In the genomic region with DNA sequence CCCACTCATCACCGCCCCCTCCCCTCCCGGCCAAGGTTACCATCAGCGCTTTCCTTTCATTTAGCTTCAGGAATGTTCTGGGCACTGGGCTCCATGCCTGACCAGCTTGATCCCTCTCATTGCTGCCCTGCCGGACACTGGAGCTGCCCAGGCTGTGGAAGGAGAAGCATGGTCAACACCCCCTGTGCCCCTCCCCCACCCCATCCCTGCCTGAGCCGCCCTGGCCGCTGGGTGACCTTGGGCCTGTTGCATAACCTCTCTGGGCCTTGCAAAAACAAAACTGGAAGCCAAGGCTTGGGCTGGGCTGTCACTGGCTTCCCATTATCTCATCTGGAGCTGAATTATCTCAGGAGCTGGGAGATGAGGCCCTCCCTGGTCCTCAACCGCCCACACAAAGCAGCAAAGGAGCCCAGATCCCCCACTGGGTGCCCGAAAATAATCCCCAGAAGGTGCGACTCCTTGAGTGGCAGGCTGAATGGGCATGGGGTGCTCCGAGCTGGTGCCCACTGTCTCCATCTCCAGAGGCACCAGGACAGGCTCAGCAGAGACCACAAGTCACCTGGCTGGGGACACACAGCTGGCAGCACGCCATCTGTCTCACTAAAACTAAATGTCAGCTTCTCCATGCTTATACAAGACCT, we compare ENCODE assay signal across 9 mouse cellular contexts. TPM values are rescaled to one million over a fixed set of nuclear protein-coding genes. Genes with fewer than 3 reads are reported as not detected.
A peak's percentile ranks its signal among the peaks of the same experiment; 100 is the strongest.
DNase-seq lines count a peak whose midpoint lies in the region; ATAC-seq and TF ChIP-seq lines count a peak whose summit lies in the region.
"Had no signal": no experiment of that assay in that cellular context is flagged by ENCODE, and none has a peak within 500 bp of the region (broad histone marks: within the 10 kb centered on the region; RNA-seq: fewer than 3 reads in every experiment).

No protein-coding gene starts in this region.

- peaks cover 23% of the 10 kb centered on the region for H3K4me1 ChIP-seq in cortical plate, adult 2 months (ENCODE audit: control insufficient read depth, insufficient read depth, low read length)
- peaks cover 41% of the 10 kb centered on the region for H3K4me1 ChIP-seq in heart, embryonic 11.5 days (ENCODE audit: control insufficient read depth, insufficient read depth, low read length)
- H3K4me1 ChIP-seq in kidney, embryonic 14.5 days (ENCODE audit: control insufficient read depth, insufficient read depth, low read length), result peaks cover 60% of the 10 kb centered on the region
- H3K4me1 ChIP-seq in lung, embryonic 15.5 days, result peaks cover 29% of the 10 kb centered on the region

- no peak for TF ChIP-seq POLR2A in cortical plate, adult 2 months (IDR thresholded peaks at IDR 0.05; ENCODE audit: extremely low read depth, insufficient read depth, low read length)

- no peaks in the 10 kb centered on the region for H3K9me3 ChIP-seq in heart, embryonic 11.5 days (replicated peaks; ENCODE audit: control insufficient read depth, low read length)
- H3K9me3 ChIP-seq in kidney, embryonic 14.5 days (ENCODE audit: control insufficient read depth, low read length), result no peaks in the 10 kb centered on the region
- no peaks in the 10 kb centered on the region for H3K9me3 ChIP-seq in lung, embryonic 15.5 days
- H3K9me3 ChIP-seq: limb, embryonic 13.5 days had no signal

- peak overlapping the region; percentile 92 for H3K27ac ChIP-seq in left cerebral cortex, adult 2 months
- peak overlapping the region; percentile 97 for H3K27ac ChIP-seq in cortical plate, adult 2 months (ENCODE audit: insufficient read depth, low read length)
- peak overlapping the region; percentile 57 for H3K27ac ChIP-seq in heart, embryonic 11.5 days (ENCODE audit: low read depth, low read length)
- H3K27ac ChIP-seq in kidney, embryonic 14.5 days (ENCODE audit: low read depth, low read length), result peak overlapping the region; percentile 79
- no peak overlapping the region for H3K27ac ChIP-seq in lung, embryonic 15.5 days
- H3K27ac ChIP-seq: limb, embryonic 13.5 days had no signal

- intact Hi-C loops in left cerebral cortex, adult 2 months (cut with DNase I), result no loop called here

- H3K27me3 ChIP-seq in heart, embryonic 11.5 days (ENCODE audit: control insufficient read depth, insufficient read depth, low read length), result no peaks in the 10 kb centered on the region
- H3K27me3 ChIP-seq in kidney, embryonic 14.5 days (ENCODE audit: control insufficient read depth, insufficient read depth, low read length), result no peaks in the 10 kb centered on the region
- no peaks in the 10 kb centered on the region for H3K27me3 ChIP-seq in lung, embryonic 15.5 days
- H3K27me3 ChIP-seq: limb, embryonic 13.5 days had no signal

- H3K36me3 ChIP-seq in heart, embryonic 11.5 days (ENCODE audit: control insufficient read depth, insufficient read depth, low read length), result no peaks in the 10 kb centered on the region
- peaks cover under 1% of the 10 kb centered on the region; the same call in 1 of the 2 replicates for H3K36me3 ChIP-seq in kidney, embryonic 14.5 days (ENCODE audit: control insufficient read depth, insufficient read depth, low read length)
- no peaks in the 10 kb centered on the region for H3K36me3 ChIP-seq in lung, embryonic 15.5 days

- H3K9ac ChIP-seq in heart, embryonic 11.5 days (ENCODE audit: low read depth, low read length), result 0 out of 2 replicates have a peak overlapping the region, but pooled peaks have one; percentile 12
- no peak overlapping the region; the same call in 1 of the 2 replicates for H3K9ac ChIP-seq in kidney, embryonic 14.5 days (ENCODE audit: low read depth, low read length)
- no peak overlapping the region for H3K9ac ChIP-seq in lung, embryonic 15.5 days
- H3K9ac ChIP-seq: limb, embryonic 13.5 days had no signal

- ATAC-seq in heart, embryonic 11.5 days (replicated peaks; ENCODE audit: insufficient number of reproducible peaks, low FRiP score, low TSS enrichment), result no peak
- peak; percentile 61 for ATAC-seq in kidney, embryonic 14.5 days (ENCODE audit: low FRiP score, low TSS enrichment)
- ATAC-seq in lung, embryonic 15.5 days (ENCODE audit: borderline replicate concordance, extremely low read depth, low FRiP score, low TSS enrichment), result 0 out of 2 replicates have a peak, but pooled peaks have one; percentile 13

- H3K4me2 ChIP-seq in heart, embryonic 11.5 days, result peak overlapping the region; percentile 22
- no peak overlapping the region; the same call in 1 of the 2 replicates for H3K4me2 ChIP-seq in kidney, embryonic 14.5 days (replicated peaks; ENCODE audit: low read depth, low read length)
- no peak overlapping the region for H3K4me2 ChIP-seq in lung, embryonic 15.5 days

- TF ChIP-seq CTCF in left cerebral cortex, adult 2 months (IDR thresholded peaks at IDR 0.05), result no peak
- TF ChIP-seq CTCF in cortical plate, adult 2 months (IDR thresholded peaks at IDR 0.05; ENCODE audit: extremely low read depth, insufficient read depth, low read length), result no peak

- 27% methylated on average over 11 of the region's 11 CpGs for WGBS in heart, embryonic 11.5 days (ENCODE audit: insufficient replicate concordance)
- WGBS in kidney, embryonic 14.5 days, result 30% methylated on average over 11 of the region's 11 CpGs
- WGBS in lung, embryonic 15.5 days, result 48% methylated on average over 11 of the region's 11 CpGs

- peak in 1 of 2 experiments; percentile 38 for DNase-seq in left cerebral cortex, adult 2 months (ENCODE audit: extremely low spot score in 1 of 2, low spot score in 2 of 2)
- DNase-seq in left cerebral cortex, adult 11 months (ENCODE audit: low spot score), result no peak
- DNase-seq in right cerebral cortex, postnatal 14 days, result peak; percentile 57
- DNase-seq in layer of hippocampus, adult 18-20 months (ENCODE audit: low spot score in 2 of 2), result no peak

- H3K4me3 ChIP-seq in left cerebral cortex, adult 2 months, result no peak overlapping the region; the same call in 1 of the 2 replicates
- H3K4me3 ChIP-seq in cortical plate, adult 2 months (ENCODE audit: insufficient read depth, low read length), result no peak overlapping the region
- no peak overlapping the region for H3K4me3 ChIP-seq in heart, embryonic 11.5 days (ENCODE audit: low read depth, low read length)
- H3K4me3 ChIP-seq in kidney, embryonic 14.5 days (ENCODE audit: low read length), result no peak overlapping the region
- no peak overlapping the region for H3K4me3 ChIP-seq in lung, embryonic 15.5 days
- H3K4me3 ChIP-seq: limb, embryonic 13.5 days had no signal

RNA-seq across cellular contexts. Expression of a gene that starts 9.1 kb away (rescaled TPM):
- 100 to 1,000 TPM; 293 to 312 TPM for total RNA-seq in left cerebral cortex, adult 2 months (2021)
- 294 and 331 TPM in 2 replicates for polyA plus RNA-seq in cortical plate, adult 2 months (2012; rRNA removed)
- polyA plus RNA-seq in heart, embryonic 11.5 days (2014; fragmentation: Nextera tagmentation; extraction: Ambion mirVana), result 66.6 and 70.1 TPM in 2 replicates
- polyA plus RNA-seq in kidney, embryonic 14.5 days (2014; fragmentation: Nextera tagmentation; extraction: Ambion mirVana), result 101 and 136 TPM in 2 replicates
- 61.3 and 63.7 TPM in 2 replicates for polyA plus RNA-seq in lung, embryonic 15.5 days (2015; fragmentation: Nextera tagmentation; extraction: Ambion mirVana)
- 100 to 1,000 TPM; 293 to 314 TPM for total RNA-seq in layer of hippocampus, adult 18-20 months (2021)

RNA-seq across cellular contexts. Expression of a gene that starts 11.7 kb away (rescaled TPM):
- total RNA-seq in left cerebral cortex, adult 2 months (2021), result under 1 TPM; 0.58 to 0.75 TPM
- polyA plus RNA-seq in cortical plate, adult 2 months (2012; rRNA removed), result 1.4 and 2.1 TPM in 2 replicates
- not detected in 2 replicates for polyA plus RNA-seq in heart, embryonic 11.5 days (2014; fragmentation: Nextera tagmentation; extraction: Ambion mirVana)
- polyA plus RNA-seq in kidney, embryonic 14.5 days (2014; fragmentation: Nextera tagmentation; extraction: Ambion mirVana), result not detected in 2 replicates
- 0.40 and 1.9 TPM in 2 replicates for polyA plus RNA-seq in lung, embryonic 15.5 days (2015; fragmentation: Nextera tagmentation; extraction: Ambion mirVana)
- under 1 TPM; 0.61 to 0.89 TPM for total RNA-seq in layer of hippocampus, adult 18-20 months (2021)

RNA-seq across cellular contexts. Expression of a gene that starts 18.3 kb away (rescaled TPM):
- under 1 TPM; 0.59 to 0.89 TPM for total RNA-seq in left cerebral cortex, adult 2 months (2021)
- 0.13 and 0.21 TPM in 2 replicates for polyA plus RNA-seq in cortical plate, adult 2 months (2012; rRNA removed)
- 0.63 and 0.89 TPM in 2 replicates for polyA plus RNA-seq in heart, embryonic 11.5 days (2014; fragmentation: Nextera tagmentation; extraction: Ambion mirVana)
- 4.1 and 9.0 TPM in 2 replicates for polyA plus RNA-seq in kidney, embryonic 14.5 days (2014; fragmentation: Nextera tagmentation; extraction: Ambion mirVana)
- polyA plus RNA-seq in lung, embryonic 15.5 days (2015; fragmentation: Nextera tagmentation; extraction: Ambion mirVana), result 7.7 and 10.2 TPM in 2 replicates
- 1 to 10 TPM in 1 of 2 experiments, under 1 TPM in 1; 0.54 to 1.3 TPM for total RNA-seq in layer of hippocampus, adult 18-20 months (2021)

RNA-seq across cellular contexts. Expression of a gene that starts 25.4 kb away (rescaled TPM):
- total RNA-seq in left cerebral cortex, adult 2 months (2021), result 1 to 10 TPM; 2.5 to 2.6 TPM
- 5.7 and 5.9 TPM in 2 replicates for polyA plus RNA-seq in cortical plate, adult 2 months (2012; rRNA removed)
- polyA plus RNA-seq in heart, embryonic 11.5 days (2014; fragmentation: Nextera tagmentation; extraction: Ambion mirVana), result 11.4 TPM in 2 replicates
- 4.9 and 8.2 TPM in 2 replicates for polyA plus RNA-seq in kidney, embryonic 14.5 days (2014; fragmentation: Nextera tagmentation; extraction: Ambion mirVana)
- 19.2 and 20.5 TPM in 2 replicates for polyA plus RNA-seq in lung, embryonic 15.5 days (2015; fragmentation: Nextera tagmentation; extraction: Ambion mirVana)
- 1 to 10 TPM; 1.8 to 2.5 TPM for total RNA-seq in layer of hippocampus, adult 18-20 months (2021)

RNA-seq across cellular contexts. Expression of a gene that starts 35.7 kb away (rescaled TPM):
- total RNA-seq in left cerebral cortex, adult 2 months (2021), result 10 to 100 TPM; 93.3 to 97.5 TPM
- 157 TPM in 2 replicates for polyA plus RNA-seq in cortical plate, adult 2 months (2012; rRNA removed)
- polyA plus RNA-seq in heart, embryonic 11.5 days (2014; fragmentation: Nextera tagmentation; extraction: Ambion mirVana), result 63.1 and 69.0 TPM in 2 replicates
- 95.9 and 104 TPM in 2 replicates for polyA plus RNA-seq in kidney, embryonic 14.5 days (2014; fragmentation: Nextera tagmentation; extraction: Ambion mirVana)
- 89.7 and 91.3 TPM in 2 replicates for polyA plus RNA-seq in lung, embryonic 15.5 days (2015; fragmentation: Nextera tagmentation; extraction: Ambion mirVana)
- total RNA-seq in layer of hippocampus, adult 18-20 months (2021), result 10 to 100 TPM; 84.9 to 87.3 TPM
